Mouse (Mus musculus) liver, embryonic 14.5 days (tissue): Measurements from ENCODE around the gene Gm12248.

ENCODE experiments used
- CTCF ChIP-seq: IDR thresholded peaks from 2 replicates; pipeline ENCODE4 v1.5.1; 2016; ENCODE audit warnings: antibody characterized with exemption, low read depth, control low read depth
- EP300 ChIP-seq: IDR thresholded peaks from 2 replicates; pipeline ENCODE4 v1.6.1; 2016; ENCODE audit warnings: antibody characterized with exemption, low read depth

GRCm38 (mm10) chr11:58024271-58024670 is 68.7 kb downstream of the Gm12248 start:
- TF ChIP-seq EP300 (no peak), CTCF (no peak)
